Mouse (Mus musculus) gastrocnemius, postnatal 14 days (tissue): ENCODE results near the gene Sox5. TPM values are rescaled to one million over a fixed set of nuclear protein-coding genes. Genes with fewer than 3 reads are reported as not detected.

Source experiments
- DNase-seq: peaks from one replicate; pipeline ENCODE4 v3.0.0; 2021; ENCODE audit warnings: mixed read lengths
- intact Hi-C: fragments of 180-260 bp; cut with DNase I; formaldehyde crosslinking; loops from one replicate; pipeline ENCODE4 v1.15.1; 2025; ENCODE audit warnings: low total_unique reads
- total RNA-seq, 2 experiments: library from RNA; stranded (reverse); gene quantifications; 2 replicates each; pipeline ENCODE4 v1.2.3; 2021

Gene Sox5
- total RNA-seq, 2 experiments from 2014 or later, result 1.7 to 1.9 TPM

GRCm38 (mm10) chr6:144610878-144611277 is 170.9 kb downstream of the Sox5 start:
- intact Hi-C loops, result no loop called here
- no peak for DNase-seq

GRCm38 (mm10) chr6:144602883-144603282 is 178.9 kb downstream of the Sox5 start:
- intact Hi-C loops, result no loop called here
- no peak for DNase-seq

GRCm38 (mm10) chr6:144600351-144600750 is 181.4 kb downstream of the Sox5 start:
- intact Hi-C loops, result no loop called here
- no peak for DNase-seq

- no peak for DNase-seq
- intact Hi-C loops, result no loop called here
These were observed 183.3 kb downstream of the Sox5 start for GRCm38 (mm10) chr6:144598324-144598973.

GRCm38 (mm10) chr6:144596536-144597210 is 185.1 kb downstream of the Sox5 start:
- intact Hi-C loops, result no loop called here
- no peak for DNase-seq

- intact Hi-C loops, result no loop called here
- no peak for DNase-seq
These were observed 196.9 kb downstream of the Sox5 start for GRCm38 (mm10) chr6:144584854-144585253.

GRCm38 (mm10) chr6:144584074-144584840 is 197.5 kb downstream of the Sox5 start:
- intact Hi-C loops, result no loop called here
- no peak for DNase-seq

- DNase-seq, result no peak
- intact Hi-C loops, result no loop called here
These were observed 202.5 kb downstream of the Sox5 start for GRCm38 (mm10) chr6:144579301-144579700.

- intact Hi-C loops, result loop anchor here (1.0 kb wide), 1 partner anchor 18 kb away; no protein-coding TSS in a partner anchor
These were observed 210.9 kb downstream of the Sox5 start for GRCm38 (mm10) chr6:144570850-144571249.

GRCm38 (mm10) chr6:144565827-144566226 is 215.9 kb downstream of the Sox5 start:
- no peak for DNase-seq
- intact Hi-C loops, result no loop called here

More at GRCm38 (mm10) chr6:144570850-144571249, 210.9 kb downstream of the Sox5 start:
- DNase-seq, result no peak

GRCm38 (mm10) chr6:144561718-144562117 is 220.1 kb downstream of the Sox5 start:
- no peak for DNase-seq
- intact Hi-C loops, result no loop called here

GRCm38 (mm10) chr6:144560211-144560610 is 221.6 kb downstream of the Sox5 start:
- no peak for DNase-seq
- intact Hi-C loops, result no loop called here

GRCm38 (mm10) chr6:144553476-144553875 is 228.3 kb downstream of the Sox5 start:
- intact Hi-C loops, result loop anchor here (1.0 kb wide), 1 partner anchor 18 kb away; no protein-coding TSS in a partner anchor
- DNase-seq, result no peak

GRCm38 (mm10) chr6:144548991-144549390 is 232.8 kb downstream of the Sox5 start:
- intact Hi-C loops, result no loop called here
- no peak for DNase-seq

GRCm38 (mm10) chr6:144547141-144547540 is 234.6 kb downstream of the Sox5 start:
- no peak for DNase-seq
- intact Hi-C loops, result no loop called here

GRCm38 (mm10) chr6:144545549-144545948 is 236.2 kb downstream of the Sox5 start:
- DNase-seq, result no peak
- intact Hi-C loops, result no loop called here

GRCm38 (mm10) chr6:144541316-144541715 is 240.5 kb downstream of the Sox5 start:
- intact Hi-C loops, result no loop called here
- DNase-seq, result no peak

- intact Hi-C loops, result no loop called here
- DNase-seq, result no peak
These were observed 242.2 kb downstream of the Sox5 start for GRCm38 (mm10) chr6:144539439-144540192.

- DNase-seq, result no peak
- intact Hi-C loops, result no loop called here
These were observed 258.3 kb downstream of the Sox5 start for GRCm38 (mm10) chr6:144523479-144523878.

GRCm38 (mm10) chr6:144518811-144519210 is 263.0 kb downstream of the Sox5 start:
- no peak for DNase-seq
- intact Hi-C loops, result no loop called here
